In genomic region chr9:35035074-35035473, GRCm38 (mm10) we compare ENCODE assay signal across 21 mouse cellular contexts.
A peak's percentile ranks its signal among the peaks of the same experiment; 100 is the strongest.
DNase-seq lines count a peak whose midpoint lies in the region; ATAC-seq and TF ChIP-seq lines count a peak whose summit lies in the region.
"Had no signal": no experiment of that assay in that cellular context is flagged by ENCODE, and none has a peak within 500 bp of the region (broad histone marks: within the 10 kb centered on the region; RNA-seq: fewer than 3 reads in every experiment).

No protein-coding gene starts in this region.

- in situ Hi-C loops in ES-E14 (cut with MboI; ENCODE audit: low sequenced_read_pairs in 2 of 2, unreplicated experiment in 2 of 2) = no loop called here

- no peak overlapping the region for H3K27ac ChIP-seq in heart, embryonic 13.5 days (replicated peaks)
- no peak overlapping the region for H3K27ac ChIP-seq in ES-E14 (ENCODE audit: insufficient read depth, low read depth, low read length, poor library complexity, severe bottlenecking)
- H3K27ac ChIP-seq: embryonic facial prominence, embryonic 12.5 days; hindbrain, embryonic 13.5 days; liver, embryonic 14.5 days; macrophage had no signal

- peaks cover 7% of the 10 kb centered on the region; the same call in 1 of the 2 replicates for H3K9me3 ChIP-seq in heart, embryonic 13.5 days
- H3K9me3 ChIP-seq in E14TG2a.4 (ENCODE audit: low read length) (peaks cover 4% of the 10 kb centered on the region; the same call in 1 of the 2 replicates), ES-E14 (ENCODE audit: control insufficient read depth, insufficient read depth, low read depth, low read length) (no peaks in the 10 kb centered on the region)
- H3K9me3 ChIP-seq: embryonic facial prominence, embryonic 12.5 days; hindbrain, embryonic 13.5 days had no signal

- no peak for ATAC-seq in heart, embryonic 13.5 days (ENCODE audit: extremely low read depth, insufficient number of reproducible peaks, low FRiP score, low TSS enrichment)
- ATAC-seq: forebrain, postnatal 0 days; midbrain, embryonic 16.5 days had no signal

- H3K4me1 ChIP-seq in heart, embryonic 13.5 days = peaks cover 33% of the 10 kb centered on the region
- H3K4me1 ChIP-seq in E14TG2a.4 (replicated peaks; ENCODE audit: low read depth, low read length) (peaks cover 59% of the 10 kb centered on the region), ES-E14 (ENCODE audit: control insufficient read depth in 2 of 2, insufficient read depth in 2 of 2, low read length in 2 of 2, poor library complexity in 1 of 2) (peaks cover 0 to 9% of the 10 kb centered on the region in 2 experiments; a peak in 2 of 4 replicates)

- WGBS in heart, embryonic 13.5 days = 35% methylated on average over 14 of the region's 14 CpGs

- H3K9ac ChIP-seq in heart, embryonic 13.5 days = no peak overlapping the region
- 0 out of 2 replicates have a peak overlapping the region, but pooled peaks have one; percentile 8 for H3K9ac ChIP-seq in ES-E14 (ENCODE audit: insufficient read depth, low read depth, low read length, poor library complexity, severe bottlenecking)
- H3K9ac ChIP-seq: embryonic facial prominence, embryonic 12.5 days; forebrain, postnatal 0 days; hindbrain, embryonic 13.5 days; liver, embryonic 14.5 days had no signal

- DNase-seq in heart, adult 9 months (ENCODE audit: low spot score in 2 of 2) = no peak
- peak; percentile 47 for DNase-seq in kidney, postnatal 10 days
- no peak for DNase-seq in kidney, adult 9 months
- no peak for DNase-seq in ES-E14 (ENCODE audit: low read depth, low spot score)
- no peak for DNase-seq in cerebellum, adult 9-10 months
- DNase-seq in yolk sac, embryonic 10.5 days (ENCODE audit: low spot score) = no peak
- DNase-seq: adrenal gland, adult 2 months; cerebellum, adult 11 months; cerebellum, postnatal 14 days; forebrain, postnatal 0 days; gastrocnemius, postnatal 14 days; kidney, adult 11 months; kidney, postnatal 14 days had no signal

- H3K36me3 ChIP-seq in heart, embryonic 13.5 days = no peaks in the 10 kb centered on the region
- H3K36me3 ChIP-seq in E14TG2a.4 (ENCODE audit: insufficient read depth, low read length) = no peaks in the 10 kb centered on the region
- no peaks in the 10 kb centered on the region for H3K36me3 ChIP-seq in ES-E14 (ENCODE audit: control insufficient read depth, insufficient read depth, low read length, poor library complexity, severe bottlenecking)
- H3K36me3 ChIP-seq: embryonic facial prominence, embryonic 12.5 days had no signal

- H3K4me2 ChIP-seq in heart, embryonic 13.5 days = peak overlapping the region; percentile 22
- H3K4me2 ChIP-seq: embryonic facial prominence, embryonic 12.5 days; hindbrain, embryonic 13.5 days had no signal

- peak overlapping the region; percentile 20; the same call in 1 of the 2 replicates for H3K4me3 ChIP-seq in heart, embryonic 13.5 days
- peak overlapping the region; percentile 72 for H3K4me3 ChIP-seq in E14TG2a.4 (replicated peaks; ENCODE audit: low read length)
- H3K4me3 ChIP-seq in ES-E14 (ENCODE audit: insufficient read depth in 1 of 2, low read depth in 1 of 2, low read length in 2 of 2, poor library complexity in 1 of 2, severe bottlenecking in 1 of 2) = peak overlapping the region; percentile 2 to 4; a peak in 1 of 4 replicates
- H3K4me3 ChIP-seq: embryonic facial prominence, embryonic 12.5 days; hindbrain, embryonic 13.5 days had no signal

- TF ChIP-seq CTCF in E14TG2a.4 (conservative IDR thresholded peaks at IDR 0.05; ENCODE audit: low read length) = no peak

- H3K27me3 ChIP-seq in heart, embryonic 13.5 days (replicated peaks) = peaks cover 5% of the 10 kb centered on the region; the same call in 1 of the 2 replicates
- peaks cover 23% of the 10 kb centered on the region for H3K27me3 ChIP-seq in E14TG2a.4 (ENCODE audit: insufficient read depth, low read length)
- H3K27me3 ChIP-seq: CH12.LX; embryonic facial prominence, embryonic 12.5 days had no signal

TF ChIP-seq in ES-E14, 5 proteins besides CTCF, POLR2A, EP300 and RAD21:
- TF ChIP-seq CHD2 (IDR thresholded peaks at IDR 0.05; ENCODE audit: low read depth, low read length) (no peak), HCFC1 (IDR thresholded peaks at IDR 0.05; ENCODE audit: borderline replicate concordance, insufficient read depth, low read length) (no peak), ZNF384 (IDR thresholded peaks at IDR 0.05; ENCODE audit: low read depth, low read length) (no peak), MAFK (IDR thresholded peaks at IDR 0.05; ENCODE audit: insufficient read depth, low read depth, low read length) (no peak), ZC3H11A (IDR thresholded peaks at IDR 0.05; ENCODE audit: borderline replicate concordance, low read depth, low read length) (no peak)
TF ChIP-seq in ES-E14: peak in this region for 0.

Comparison
In these comparisons a context has a peak if more than half of its experiments do, and no peak if none do; other contexts are left out.
1. H3K4me3 ChIP-seq: peak in every context shown above with its lines; median percentile 72 in E14TG2a.4; 20 in heart, embryonic 13.5 days; 3 in ES-E14.